Mouse (Mus musculus): ENCODE data around the gene Psg25.
"Not testable (repeated sequence)": the region's sequence is repeated elsewhere in the genome, so short reads cannot be mapped to it uniquely, and the experiment has no call there.

Gene Psg25

GRCm38 (mm10) chr7:18532169-18532568 is at the start of gene Psg25:
TSS of gene Psg25 (minus strand) at chr7:18532269.
- no peak for DNase-seq

- DNase-seq, result no peak
These were observed 35.1 kb upstream of the Psg25 start, which contains the start of gene Psg27 for GRCm38 (mm10) chr7:18567205-18567604. TSS of gene Psg27 (minus strand) at chr7:18567305.

GRCm38 (mm10) chr7:18559850-18560249 is 27.8 kb upstream of the Psg25 start:
- no peak for DNase-seq

- not testable (repeated sequence) for DNase-seq
These were observed 23.7 kb upstream of the Psg25 start for GRCm38 (mm10) chr7:18555751-18556150.

- no peak for DNase-seq
These were observed 1.4 kb upstream of the Psg25 start for GRCm38 (mm10) chr7:18533420-18533819.

- no peak for DNase-seq
These were observed 7.4 kb downstream of the Psg25 start for GRCm38 (mm10) chr7:18524668-18525067.

- not testable (repeated sequence) for DNase-seq
These were observed 19.2 kb downstream of the Psg25 start for GRCm38 (mm10) chr7:18512848-18513247.

- not testable (repeated sequence) for DNase-seq
These were observed 19.7 kb downstream of the Psg25 start for GRCm38 (mm10) chr7:18512417-18512816.

GRCm38 (mm10) chr7:18511479-18511878 is 20.6 kb downstream of the Psg25 start:
- DNase-seq, result peak in 1 of 2 experiments; percentile 10

- no peak for DNase-seq
These were observed 48.0 kb downstream of the Psg25 start, which contains the start of gene Psg26 for GRCm38 (mm10) chr7:18484077-18484476. TSS of gene Psg26 (minus strand) at chr7:18484177.
